Mouse (Mus musculus) monocyte, adult 5-6 weeks (primary cell): ENCODE data around the gene Id3. TPM values are rescaled to one million over a fixed set of nuclear protein-coding genes. Genes with fewer than 3 reads are reported as not detected.
"Not testable (repeated sequence)": the region's sequence is repeated elsewhere in the genome, so short reads cannot be mapped to it uniquely, and the experiment has no call there.

Source experiments
- ATAC-seq: fragments of 153-309, 156-312 bp; replicated peaks from 2 replicates; pipeline ENCODE4 v1.8.0; 2017; ENCODE audit warnings: mild to moderate bottlenecking; ENCODE audit not compliant: low TSS enrichment, insufficient number of reproducible peaks, severe bottlenecking, poor library complexity, low FRiP score
- total RNA-seq: library from RNA; stranded (forward); fragments of 200-1000, 200-491, 200-594 nt; gene quantifications from 3 replicates; pipeline ENCODE4 v1.2.3, GENCODE M21; 2017

Id3 gene
- 4.9 to 16.7 TPM (median 8.5 TPM) in 3 replicates for total RNA-seq

DNA sequence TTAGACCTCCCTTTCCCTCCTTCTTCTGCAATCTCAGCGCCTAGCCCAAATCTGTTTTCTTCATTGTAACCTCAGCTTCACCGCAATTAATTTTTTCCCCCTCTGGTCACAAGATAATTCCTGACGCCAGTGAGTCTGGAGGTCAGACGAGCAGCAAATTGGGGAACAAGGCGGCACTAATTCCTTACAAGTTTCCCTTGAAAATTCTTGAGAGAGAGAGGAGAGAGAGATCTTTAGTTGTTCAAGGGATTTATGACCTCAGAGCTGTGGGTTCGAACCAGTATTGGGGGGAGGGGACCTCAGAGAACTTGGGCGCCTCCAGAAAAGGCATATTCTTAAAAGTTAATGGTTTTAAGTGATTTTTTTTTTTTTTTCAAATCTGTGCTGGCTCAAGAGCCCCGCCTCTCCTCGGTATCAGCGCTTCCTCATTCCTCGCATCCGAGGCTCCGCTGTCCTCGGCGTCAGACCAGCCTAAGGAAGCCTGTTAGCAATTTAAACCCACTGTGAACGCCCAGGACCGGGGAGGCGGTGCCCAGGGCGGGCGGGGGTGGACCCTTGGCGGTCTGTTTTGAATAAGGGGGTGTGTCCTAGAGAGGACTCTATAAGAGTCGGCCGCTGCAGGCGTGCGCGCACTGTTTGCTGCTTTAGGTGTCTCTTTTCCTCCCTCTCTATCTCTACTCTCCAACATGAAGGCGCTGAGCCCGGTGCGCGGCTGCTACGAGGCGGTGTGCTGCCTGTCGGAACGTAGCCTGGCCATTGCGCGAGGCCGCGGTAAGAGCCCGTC is at the start of gene Id3:
Gene Id3 (plus strand): TSS at position 305 of the 784 bp plus-strand sequence.
- peak; percentile 88 for ATAC-seq

DNA sequence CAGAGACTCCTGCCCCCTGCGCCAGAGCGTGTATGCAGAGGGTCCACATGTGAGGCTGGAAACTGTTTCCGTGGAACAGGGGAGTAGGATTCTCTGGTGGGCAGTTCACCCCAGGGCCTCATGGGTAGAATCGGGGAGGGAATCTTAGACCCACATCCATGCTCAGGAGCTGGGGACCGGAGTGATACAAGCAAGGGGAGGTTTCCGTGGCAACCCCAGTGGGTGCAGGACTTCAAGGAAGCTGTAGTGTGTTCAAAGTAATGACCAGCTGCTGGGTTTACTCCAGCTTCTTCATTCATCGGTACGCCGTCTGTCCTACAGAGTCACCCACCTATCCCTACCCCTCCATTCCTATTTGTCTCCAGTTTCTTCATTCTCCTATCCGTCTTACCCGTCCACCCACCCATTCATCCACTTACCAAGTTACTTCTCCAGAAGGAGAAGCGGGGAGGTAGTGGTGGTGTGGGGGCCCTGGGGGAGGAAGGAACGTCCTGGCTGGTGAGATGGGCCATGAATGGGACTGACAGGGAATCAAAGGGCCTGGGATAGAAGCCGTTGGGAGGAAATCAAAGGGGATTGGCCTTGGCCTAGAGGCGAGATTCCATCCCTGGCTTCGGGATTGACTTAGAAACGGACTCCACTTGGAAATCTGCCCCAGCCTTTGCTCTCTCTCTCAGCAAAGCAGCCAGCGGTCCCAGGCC is 48.6 kb upstream of the Id3 start:
- ATAC-seq: no peak

DNA sequence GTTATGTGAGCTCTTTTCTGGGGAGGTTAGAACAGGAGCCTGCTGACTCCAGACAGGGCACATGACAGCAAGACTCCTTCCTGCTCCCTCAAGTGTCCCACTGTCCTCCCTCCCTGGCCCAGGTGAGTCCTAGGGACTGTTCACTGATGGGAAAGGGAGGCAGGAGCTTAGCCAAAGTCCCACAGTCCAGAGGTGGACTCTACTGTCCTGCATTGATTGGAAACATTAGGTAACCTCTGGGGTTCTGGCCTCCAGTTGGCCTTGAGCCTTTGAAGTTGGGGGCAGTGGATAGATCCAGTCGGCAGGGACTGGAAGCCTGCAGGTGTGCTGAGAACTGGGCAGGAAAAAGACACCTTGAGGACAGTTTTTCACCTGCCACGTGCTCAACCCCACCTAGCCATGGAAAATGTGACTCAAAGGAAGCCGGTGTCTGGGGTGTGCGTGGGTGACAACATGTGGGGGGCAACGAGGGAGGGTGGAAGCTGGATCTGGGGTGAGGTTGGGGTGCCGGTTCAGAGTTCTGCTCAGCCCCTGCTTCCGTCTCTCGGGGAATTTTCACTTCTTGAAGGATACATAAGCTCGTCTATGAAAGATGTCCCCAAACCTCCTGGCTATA is 47.7 kb upstream of the Id3 start:
- ATAC-seq: no peak

DNA sequence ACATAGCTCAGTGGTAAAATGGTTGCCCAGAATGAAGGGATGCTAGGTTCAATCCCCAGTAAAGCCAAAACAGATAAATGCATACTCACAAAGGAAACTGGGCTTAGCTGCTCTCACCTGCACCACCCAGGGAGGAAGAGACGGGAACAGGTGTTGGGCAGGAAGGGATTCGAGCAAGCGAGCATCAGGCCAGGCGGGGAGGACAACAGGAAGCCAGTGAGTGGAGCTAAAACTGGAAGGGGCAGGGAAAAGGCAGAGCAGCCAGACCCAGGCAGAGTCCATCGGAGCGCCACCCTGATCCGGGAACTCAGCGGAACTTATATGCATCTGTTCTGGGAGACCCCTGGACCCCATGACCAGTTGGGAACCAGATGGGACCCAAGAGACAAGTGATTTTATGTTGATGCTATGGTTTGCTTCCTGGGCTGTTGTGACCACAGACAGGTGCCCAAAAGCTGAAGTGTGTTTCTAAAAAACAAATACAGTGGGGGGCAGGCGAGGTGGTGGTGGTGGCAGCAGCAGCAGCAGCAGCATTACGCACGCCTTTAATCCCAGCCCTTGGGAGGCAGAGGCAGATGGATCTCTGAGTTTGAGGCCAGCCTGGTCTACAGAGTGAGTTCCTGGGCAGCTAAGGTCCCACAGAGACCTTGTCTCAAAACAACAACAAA is 46.7 kb upstream of the Id3 start:
- no peak for ATAC-seq

DNA sequence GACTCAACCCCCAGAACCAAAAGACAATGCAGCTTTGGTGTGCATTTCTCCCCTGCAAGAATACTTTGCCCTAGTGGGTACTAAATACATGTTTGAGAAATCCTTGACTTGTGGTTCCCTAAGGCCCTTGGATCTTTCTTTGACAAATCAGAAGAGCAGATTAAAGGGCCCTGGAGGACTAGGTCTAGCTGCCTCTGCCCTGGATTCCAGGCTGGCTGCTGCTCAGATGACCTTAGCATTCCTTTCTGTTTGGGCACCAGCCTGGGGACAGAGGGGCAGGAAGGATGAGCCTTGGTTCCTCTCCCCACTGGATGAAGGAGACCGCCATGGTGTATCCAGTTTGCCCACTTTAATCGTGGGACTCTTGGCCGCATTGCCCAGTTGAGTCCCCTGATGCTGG is 44.9 kb upstream of the Id3 start:
- ATAC-seq: no peak

GRCm38 (mm10) chr4:136100396-136101070 is 42.8 kb upstream of the Id3 start:
- ATAC-seq: no peak

- not testable (repeated sequence) for ATAC-seq
Measured at GRCm38 (mm10) chr4:136101753-136102152, 41.5 kb upstream of the Id3 start.

GRCm38 (mm10) chr4:136104590-136105337 is 38.5 kb upstream of the Id3 start:
- ATAC-seq: no peak

DNA sequence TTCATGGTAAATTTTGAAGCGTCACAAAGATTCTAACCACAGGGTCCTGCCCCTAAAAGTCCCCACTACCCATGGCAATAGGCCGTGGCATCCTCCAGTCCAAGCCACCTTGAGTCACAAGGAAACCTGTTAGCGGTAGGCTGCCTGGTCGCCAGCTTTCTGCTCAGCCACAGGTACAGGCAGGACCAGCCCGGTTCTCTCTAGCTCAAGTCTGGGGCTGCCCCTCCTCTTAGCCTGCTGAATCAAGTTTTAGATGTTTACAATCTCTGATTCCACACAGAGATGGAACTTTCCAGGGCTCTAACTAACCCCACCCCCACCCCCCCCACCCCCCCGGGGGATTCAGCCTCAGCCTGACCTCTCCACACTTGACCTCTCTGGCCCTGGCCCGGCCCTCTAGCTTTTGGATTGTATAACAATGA is 36.4 kb upstream of the Id3 start:
- no peak for ATAC-seq

DNA sequence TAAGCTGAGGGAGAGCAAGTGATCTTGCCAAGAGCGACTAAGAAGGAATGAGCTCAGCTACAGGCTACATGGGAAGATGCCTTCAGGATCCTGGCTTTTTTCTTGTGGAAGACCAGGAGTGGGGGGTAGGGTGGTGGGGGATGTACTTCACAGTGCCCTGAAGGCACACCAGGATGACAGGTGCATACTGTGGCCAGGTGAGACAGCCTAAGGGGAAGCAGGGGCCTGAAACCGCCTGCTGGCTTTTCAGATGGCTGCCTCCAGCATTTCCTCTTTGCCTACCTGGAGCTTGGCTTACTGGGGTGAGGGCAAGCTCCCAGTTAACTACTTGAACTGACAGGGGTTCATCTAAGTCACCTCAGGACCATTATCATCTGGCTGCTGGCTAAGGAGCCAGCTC is 34.1 kb upstream of the Id3 start:
- no peak for ATAC-seq

DNA sequence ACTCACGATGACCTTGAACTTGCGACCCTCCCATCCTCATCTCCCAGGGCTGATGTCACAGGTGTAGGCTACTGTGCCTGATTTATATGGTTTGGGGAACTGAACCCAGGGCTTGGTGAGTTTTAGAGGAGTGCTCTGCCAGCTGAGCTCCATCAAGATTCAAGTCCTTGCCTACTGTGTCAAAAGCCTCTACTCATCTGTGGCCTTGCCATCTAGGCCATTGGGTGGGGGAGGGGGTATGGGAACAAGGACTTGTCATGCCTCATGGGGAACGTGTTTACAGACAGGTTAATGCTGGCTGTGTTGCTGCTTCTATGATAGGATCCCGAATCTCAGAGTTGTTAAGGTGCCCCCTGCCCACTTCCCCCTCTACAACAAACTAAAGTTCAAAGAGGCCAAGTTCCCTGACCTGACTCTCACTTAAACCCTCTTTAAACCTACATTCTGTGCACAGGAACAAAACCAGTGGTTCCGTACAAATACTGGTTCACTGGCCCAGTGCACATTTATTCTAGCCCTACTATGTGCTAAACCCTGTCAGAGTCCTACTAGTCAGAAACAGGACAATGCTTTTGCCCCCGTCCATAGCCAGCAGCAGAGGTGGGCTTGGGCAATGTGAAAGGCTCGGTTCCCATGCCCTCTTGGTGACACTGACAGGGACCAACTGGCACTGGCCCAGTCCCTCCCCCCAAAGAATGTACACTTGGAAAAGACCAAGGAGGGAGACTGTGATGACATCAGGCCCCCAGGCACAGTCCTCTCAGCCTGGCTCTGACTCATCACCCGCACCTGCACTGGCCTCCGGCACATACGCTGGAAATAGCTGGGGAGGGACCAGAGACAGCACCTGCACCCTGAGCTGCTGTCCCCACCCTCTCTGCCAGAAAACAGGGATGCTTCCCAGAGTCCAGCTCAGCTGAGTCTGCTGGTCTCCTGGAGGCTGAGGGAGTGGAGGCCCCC is 33.1 kb upstream of the Id3 start:
- ATAC-seq: no peak

- no peak for ATAC-seq
Measured at GRCm38 (mm10) chr4:136112344-136112743, 31.0 kb upstream of the Id3 start.

- ATAC-seq: no peak
Measured at GRCm38 (mm10) chr4:136114747-136115146, 28.6 kb upstream of the Id3 start.

DNA sequence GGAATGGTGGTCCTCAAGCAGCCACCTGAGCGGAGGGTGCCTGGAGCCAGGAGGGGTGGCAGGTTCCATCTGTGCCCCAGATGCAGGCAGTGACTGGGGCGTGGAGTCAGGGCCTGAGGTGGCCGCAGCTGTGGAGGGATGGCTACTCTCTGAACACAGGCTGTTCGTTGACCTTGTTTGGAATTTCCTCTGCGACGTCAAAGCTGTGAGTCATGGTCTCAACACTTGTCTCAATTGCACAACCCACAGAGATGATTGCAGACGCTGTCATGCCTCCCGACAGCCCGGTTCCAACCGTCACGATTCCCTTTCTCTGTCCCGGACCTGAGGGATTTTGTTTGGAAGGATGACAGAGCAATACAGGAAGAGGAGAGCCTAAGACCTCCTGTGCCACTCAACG is 26.3 kb upstream of the Id3 start:
- ATAC-seq: peak; percentile 97

DNA sequence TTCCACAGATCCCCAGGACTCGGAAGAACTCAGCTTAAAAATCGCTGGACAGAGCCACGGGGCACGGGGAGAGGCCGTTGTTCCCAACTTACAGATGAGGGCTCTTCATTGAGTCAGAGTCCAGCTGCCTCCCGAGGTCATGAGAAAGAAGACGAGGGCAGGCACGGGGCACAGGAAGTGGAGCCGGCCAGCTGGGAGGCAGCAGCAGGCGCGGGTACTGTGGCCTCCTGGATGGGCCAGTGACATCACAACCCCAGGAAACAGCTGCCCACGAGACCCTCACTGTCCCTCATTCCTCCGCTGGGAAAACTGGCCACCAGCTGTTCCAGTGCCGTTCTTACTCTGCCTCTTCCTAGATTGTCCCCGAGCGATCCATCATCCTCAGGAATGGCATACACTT is 23.3 kb upstream of the Id3 start:
- no peak for ATAC-seq

GRCm38 (mm10) chr4:136121158-136121557 is 22.1 kb upstream of the Id3 start:
- ATAC-seq: no peak

GRCm38 (mm10) chr4:136121844-136122468 is 21.3 kb upstream of the Id3 start:
- no peak for ATAC-seq
